Mouse (Mus musculus) adrenal gland, postnatal 25 days (tissue): ENCODE results near the gene Zfp536. TPM values are rescaled to one million over a fixed set of nuclear protein-coding genes. Genes with fewer than 3 reads are reported as not detected.
A peak's percentile ranks its signal among the peaks of the same experiment; 100 is the strongest.
"Not testable (repeated sequence)": the region's sequence is repeated elsewhere in the genome, so short reads cannot be mapped to it uniquely, and the experiment has no call there.

Experiments used
- DNase-seq: peaks from one replicate; pipeline ENCODE4 v3.0.0; 2021; ENCODE audit warnings: mixed read lengths
- total RNA-seq: library from RNA; stranded (reverse); gene quantifications from 2 replicates; pipeline ENCODE4 v1.2.3, GENCODE M21; 2021

The Zfp536 gene
- total RNA-seq, 1 experiment from 2014 or later: 9.9 TPM

- DNase-seq: no peak
Measured at GRCm38 (mm10) chr7:37606472-37606871, 167.0 kb downstream of the Zfp536 start.

GRCm38 (mm10) chr7:37603525-37603909 is 169.9 kb downstream of the Zfp536 start:
- not testable (repeated sequence) for DNase-seq

- no peak for DNase-seq
Measured at GRCm38 (mm10) chr7:37602871-37603524, 170.4 kb downstream of the Zfp536 start.

- no peak for DNase-seq
Measured at GRCm38 (mm10) chr7:37600318-37600717, 173.1 kb downstream of the Zfp536 start.

- DNase-seq: no peak
Measured at GRCm38 (mm10) chr7:37594211-37595030, 179.0 kb downstream of the Zfp536 start.

GRCm38 (mm10) chr7:37593566-37593965 is 179.9 kb downstream of the Zfp536 start:
- no peak for DNase-seq

GRCm38 (mm10) chr7:37586694-37587093 is 186.7 kb downstream of the Zfp536 start:
- no peak for DNase-seq

- no peak for DNase-seq
Measured at GRCm38 (mm10) chr7:37581262-37581661, 192.2 kb downstream of the Zfp536 start.

- no peak for DNase-seq
Measured at GRCm38 (mm10) chr7:37580554-37580953, 192.9 kb downstream of the Zfp536 start.

- no peak for DNase-seq
Measured at GRCm38 (mm10) chr7:37572021-37572420, 201.4 kb downstream of the Zfp536 start.

GRCm38 (mm10) chr7:37568811-37569500 is 204.5 kb downstream of the Zfp536 start:
- no peak for DNase-seq

GRCm38 (mm10) chr7:37568041-37568440 is 205.4 kb downstream of the Zfp536 start:
- DNase-seq: no peak

GRCm38 (mm10) chr7:37566019-37566418 is 207.4 kb downstream of the Zfp536 start:
- DNase-seq: no peak

- DNase-seq: no peak
Measured at GRCm38 (mm10) chr7:37565371-37565770, 208.1 kb downstream of the Zfp536 start.

- no peak for DNase-seq
Measured at GRCm38 (mm10) chr7:37564644-37565043, 208.8 kb downstream of the Zfp536 start.

- no peak for DNase-seq
Measured at GRCm38 (mm10) chr7:37563831-37564400, 209.5 kb downstream of the Zfp536 start.

GRCm38 (mm10) chr7:37563171-37563574 is 210.3 kb downstream of the Zfp536 start:
- DNase-seq: peak; percentile 16

- peak; percentile 19 for DNase-seq
Measured at GRCm38 (mm10) chr7:37562505-37562904, 210.9 kb downstream of the Zfp536 start.

GRCm38 (mm10) chr7:37560581-37560980 is 212.9 kb downstream of the Zfp536 start:
- DNase-seq: no peak

- DNase-seq: no peak
Measured at GRCm38 (mm10) chr7:37559851-37560250, 213.6 kb downstream of the Zfp536 start.

- no peak for DNase-seq
Measured at GRCm38 (mm10) chr7:37559341-37559740, 214.1 kb downstream of the Zfp536 start.

GRCm38 (mm10) chr7:37556811-37557210 is 216.6 kb downstream of the Zfp536 start:
- no peak for DNase-seq

GRCm38 (mm10) chr7:37554405-37554804 is 219.0 kb downstream of the Zfp536 start:
- DNase-seq: no peak
